Mouse (Mus musculus) hindbrain, postnatal 0 days (tissue): ENCODE data around the gene Islr2. TPM values are rescaled to one million over a fixed set of nuclear protein-coding genes. Genes with fewer than 3 reads are reported as not detected.

ENCODE experiments used
- ATAC-seq: fragments of 200-750 bp; cut with Nextera tagmentation; 2 replicates; pipeline ENCODE4 v1.8.0; 2017; ENCODE audit warnings: mild to moderate bottlenecking, moderate TSS enrichment, moderate library complexity
- DNase-seq: peaks from one replicate; pipeline ENCODE4 v3.0.0-alpha.2; 2015; ENCODE audit warnings: low spot score
- H3K27ac ChIP-seq: fragments of 300-500 bp; sonication (generic); 2 replicates; pipeline ENCODE4 v1.5.1; 2014; ENCODE audit warnings: mild to moderate bottlenecking
- H3K27me3 ChIP-seq: fragments of 300-500 bp; sonication (generic); 2 replicates; pipeline ENCODE4 v1.6.1; 2014; ENCODE audit warnings: low read length, mixed read lengths; ENCODE audit not compliant: insufficient read depth
- H3K36me3 ChIP-seq: fragments of 300-500 bp; sonication (generic); 2 replicates; pipeline ENCODE4 v1.6.1; 2014; ENCODE audit warnings: low read length, mixed read lengths; ENCODE audit not compliant: insufficient read depth
- H3K4me1 ChIP-seq: fragments of 300-500 bp; sonication (generic); 2 replicates; pipeline ENCODE4 v1.6.1; 2014; ENCODE audit warnings: antibody characterized with exemption, low read length, mixed read lengths; ENCODE audit not compliant: insufficient read depth
- H3K4me2 ChIP-seq: fragments of 300-500 bp; sonication (generic); 2 replicates; pipeline ENCODE4 v1.6.1; 2014; ENCODE audit warnings: low read depth, mild to moderate bottlenecking, low read length, moderate library complexity, mixed read lengths
- H3K4me3 ChIP-seq: fragments of 300-500 bp; sonication (generic); 2 replicates; pipeline ENCODE4 v1.5.1; 2014; ENCODE audit warnings: low read length
- H3K9ac ChIP-seq: fragments of 300-500 bp; sonication (generic); replicated peaks from 2 replicates; pipeline ENCODE4 v1.6.1; 2014; ENCODE audit warnings: mild to moderate bottlenecking, low read length, moderate library complexity, mixed read lengths
- H3K9me3 ChIP-seq: fragments of 300-500 bp; sonication (generic); 2 replicates; pipeline ENCODE4 v1.6.1; 2016; ENCODE audit warnings: low read length, mixed read lengths
- CTCF ChIP-seq: IDR thresholded peaks from 2 replicates; pipeline ENCODE4 v1.5.1; 2016; ENCODE audit warnings: antibody characterized with exemption, control low read depth, low read depth
- WGBS: fragments of 180-500 bp; shearing (Covaris S2); extraction: QIAGEN DNeasy Blood & Tissue Kit; methylation state at CpG from one replicate; pipeline ENCODE4 v1.1.7; 2014; 5-methylcytosine and 5-hydroxymethylcytosine counted together
- microRNA-seq, 2 experiments: library from miRNA; unstranded; fragments of <30 nt; microRNA quantifications; one replicate each; pipeline ENCODE4; 2016
- polyA plus RNA-seq: library from polyadenylated mRNA; unstranded; fragments of >200 nt; fragmentation: Nextera tagmentation; extraction: Ambion mirVana; gene quantifications from 2 replicates; pipeline ENCODE4 v1.2.1, GENCODE M21; 2015
- total RNA-seq: library from RNA; depleted of rRNA; stranded (reverse); fragments of >200 nt; gene quantifications from 2 replicates; pipeline ENCODE4 v1.2.3, GENCODE M21; 2014; rRNA removed

Islr2 gene
- total and polyA plus RNA-seq, 2 experiments from 2014 or later: 15.8 to 293 TPM

DNA sequence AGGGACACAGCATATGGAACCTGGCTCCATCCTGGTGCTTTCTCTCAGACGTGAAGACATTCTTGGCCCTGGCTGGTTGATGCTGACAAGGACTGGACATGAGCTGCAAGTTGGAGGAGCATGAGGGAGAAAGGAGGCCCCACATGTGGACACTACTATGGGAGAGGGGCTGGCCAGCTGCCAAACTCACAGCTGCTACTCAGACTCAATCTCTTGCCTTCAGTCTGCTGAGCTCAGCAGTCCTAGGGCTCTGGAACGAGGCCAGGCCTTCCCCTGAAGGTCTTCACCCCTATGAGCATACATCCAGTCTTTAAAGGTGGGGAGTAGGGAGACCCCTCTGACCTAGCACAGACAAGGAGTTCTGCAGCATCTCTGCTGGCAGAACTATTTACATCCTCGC is 48.8 kb downstream of the Islr2 start:
- Histone ChIP-seq H3K4me1 (peaks cover 11% of the 10 kb centered on the region; the same call in 1 of the 2 replicates), H3K4me3 (no peak overlapping the region), H3K4me2 (no peak overlapping the region), H3K9me3 (no peaks in the 10 kb centered on the region), H3K36me3 (no peaks in the 10 kb centered on the region), H3K27me3 (no peaks in the 10 kb centered on the region), H3K9ac (no peak overlapping the region), H3K27ac (no peak overlapping the region)
- 36% methylated on average over 3 of the region's 3 CpGs for WGBS
- DNase-seq: peak; percentile 78
- ATAC-seq: no peak
- no peak for TF ChIP-seq CTCF

DNA sequence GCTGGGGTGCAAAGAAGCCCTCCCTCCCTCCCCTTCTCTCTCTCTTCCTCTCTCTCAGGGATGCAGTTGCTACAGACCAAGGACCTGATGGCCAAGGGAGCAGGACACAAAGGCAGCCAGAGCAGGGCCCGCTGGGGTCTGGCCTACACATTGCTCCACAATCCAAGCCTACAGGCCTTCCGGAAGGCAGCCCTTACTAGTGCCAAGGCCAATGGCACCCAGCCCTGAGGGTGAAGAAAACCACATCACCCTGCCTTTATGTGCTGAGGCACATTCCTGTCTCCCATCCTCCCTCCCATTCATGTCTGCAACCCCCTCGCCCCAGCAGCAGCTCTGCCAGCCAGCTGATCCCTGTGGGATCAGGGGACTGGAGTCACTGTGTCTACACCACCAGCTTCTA is 51.0 kb downstream of the Islr2 start:
- TF ChIP-seq CTCF: no peak
- H3K36me3 ChIP-seq: no peaks in the 10 kb centered on the region
- no peaks in the 10 kb centered on the region for H3K27me3 ChIP-seq
- DNase-seq: peak; percentile 30
- peak; percentile 61 for ATAC-seq
- WGBS: 63% methylated on average over 3 of the region's 3 CpGs
- H3K4me3 ChIP-seq: no peak overlapping the region
- H3K27ac ChIP-seq: no peak overlapping the region
- no peak overlapping the region for H3K9ac ChIP-seq
- H3K4me1 ChIP-seq: peaks cover 11% of the 10 kb centered on the region; the same call in 1 of the 2 replicates
- no peak overlapping the region for H3K4me2 ChIP-seq
- H3K9me3 ChIP-seq: no peaks in the 10 kb centered on the region

DNA sequence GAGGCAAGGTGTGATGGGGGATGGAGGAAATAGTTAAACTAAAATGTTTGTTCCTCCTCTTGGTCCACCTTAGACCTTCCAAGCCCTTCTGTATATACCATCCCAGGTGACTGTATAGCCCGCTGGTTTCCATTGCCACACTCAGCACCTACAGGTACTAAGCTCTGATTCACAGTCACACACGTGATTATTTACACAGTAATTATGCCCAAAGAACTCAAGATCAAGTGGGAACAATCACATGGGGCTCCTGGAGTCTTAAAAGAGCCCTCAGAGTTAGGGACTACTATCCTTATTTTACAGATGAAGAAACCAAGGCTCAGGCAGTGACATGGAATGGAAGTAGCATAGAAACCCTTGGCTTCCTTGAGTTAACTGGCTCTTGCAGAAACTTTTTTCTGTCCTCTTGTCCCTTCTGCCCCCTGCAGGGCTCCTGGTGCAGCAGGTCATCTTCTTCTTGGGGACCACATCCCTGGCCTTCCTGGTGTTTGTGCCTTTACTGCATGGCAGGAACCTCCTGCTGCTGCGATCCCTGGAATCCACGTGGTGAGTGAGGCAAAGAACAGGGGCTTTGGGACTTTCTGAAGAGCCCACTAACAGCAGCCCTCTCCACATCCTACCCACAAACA is 53.3 kb downstream of the Islr2 start:
- H3K4me3 ChIP-seq: no peak overlapping the region
- H3K27me3 ChIP-seq: no peaks in the 10 kb centered on the region
- WGBS: 72% methylated on average over 4 of the region's 4 CpGs
- H3K9me3 ChIP-seq: no peaks in the 10 kb centered on the region
- no peak for DNase-seq
- no peaks in the 10 kb centered on the region for H3K36me3 ChIP-seq
- no peak overlapping the region for H3K4me2 ChIP-seq
- H3K9ac ChIP-seq: no peak overlapping the region
- no peak for TF ChIP-seq CTCF
- H3K27ac ChIP-seq: no peak overlapping the region
- ATAC-seq: no peak
- peaks cover 12% of the 10 kb centered on the region; the same call in 1 of the 2 replicates for H3K4me1 ChIP-seq

DNA sequence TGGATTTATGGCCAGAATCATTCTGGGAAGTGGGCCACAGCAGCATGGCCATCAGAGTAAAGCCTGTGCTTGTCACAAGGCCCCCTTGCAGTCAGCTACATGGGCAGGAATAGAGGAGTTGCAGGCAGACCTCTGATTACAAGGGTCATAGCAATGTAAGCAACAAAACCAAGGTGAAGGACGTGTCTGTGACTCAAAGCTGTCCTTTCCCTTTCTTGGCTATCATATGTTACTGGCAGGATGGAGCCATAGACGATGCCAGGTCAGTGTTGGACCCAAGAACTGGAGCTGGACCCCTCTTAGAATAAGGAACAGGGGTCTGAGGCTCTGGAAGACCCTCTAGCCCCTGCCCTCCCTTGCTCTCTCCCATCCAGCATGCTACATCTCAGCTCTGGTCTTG is 55.3 kb downstream of the Islr2 start:
- Histone ChIP-seq H3K9ac (no peak overlapping the region), H3K4me2 (no peak overlapping the region), H3K4me3 (no peak overlapping the region), H3K36me3 (no peaks in the 10 kb centered on the region), H3K4me1 (0 out of 2 replicates have a peak, but pooled peaks cover 5% of the 10 kb centered on the region), H3K27ac (no peak overlapping the region), H3K27me3 (no peaks in the 10 kb centered on the region), H3K9me3 (no peaks in the 10 kb centered on the region)
- ATAC-seq: no peak
- no peak for TF ChIP-seq CTCF
- WGBS: 49% methylated on average over 2 of the region's 2 CpGs
- no peak for DNase-seq

Small RNA genes within 50 kb of the gene (microRNA-seq; reads per million reads assigned to microRNA genes)
- gene Mir6385: 0 reads per million in 2 experiments

Other genes with a start within 250 kb of the Islr2 start
- 4.1 and 4.3 TPM in 2 replicates for gene Cyp11a1, start 197.9 kb downstream of the Islr2 start, total RNA-seq
- 1.2 and 1.8 TPM in 2 replicates for gene Cyp11a1, start 197.9 kb downstream of the Islr2 start, polyA plus RNA-seq
- 16.0 and 19.2 TPM in 2 replicates for gene Stra6, start 140.5 kb downstream of the Islr2 start, total RNA-seq
- gene Stra6, start 140.5 kb downstream of the Islr2 start, polyA plus RNA-seq: 7.5 TPM in 2 replicates
- 0.52 and 1.4 TPM in 2 replicates for gene Ccdc33, start 85.5 kb downstream of the Islr2 start, total RNA-seq
- 0.75 and 1.2 TPM in 2 replicates for gene Ccdc33, start 85.5 kb downstream of the Islr2 start, polyA plus RNA-seq
- 57.9 and 72.8 TPM in 2 replicates for gene Islr, start within 50 bp of the Islr2 start, total RNA-seq
- gene Islr, start within 50 bp of the Islr2 start, polyA plus RNA-seq: 29.9 and 33.5 TPM in 2 replicates
- 11.4 and 17.0 TPM in 2 replicates for gene Pml, start 45.5 kb upstream of the Islr2 start, total RNA-seq
- gene Pml, start 45.5 kb upstream of the Islr2 start, polyA plus RNA-seq: 3.2 and 4.8 TPM in 2 replicates
- 145 and 157 TPM in 2 replicates for gene Stoml1, start 48.8 kb upstream of the Islr2 start, total RNA-seq
- 136 and 141 TPM in 2 replicates for gene Stoml1, start 48.8 kb upstream of the Islr2 start, polyA plus RNA-seq
- 11.9 and 13.8 TPM in 2 replicates for gene Loxl1, start 108.9 kb upstream of the Islr2 start, total RNA-seq
- gene Loxl1, start 108.9 kb upstream of the Islr2 start, polyA plus RNA-seq: 9.1 and 9.7 TPM in 2 replicates
- not detected in 2 replicates for gene Tbc1d21, start 166.1 kb upstream of the Islr2 start, total RNA-seq
- not detected in 2 replicates for gene Tbc1d21, start 166.1 kb upstream of the Islr2 start, polyA plus RNA-seq